Mouse (Mus musculus) kidney, embryonic 14.5 days (tissue): Measurements from ENCODE around the gene Gmcl1. TPM values are rescaled to one million over a fixed set of nuclear protein-coding genes. Genes with fewer than 3 reads are reported as not detected.

ENCODE experiments used
- ATAC-seq: fragments of 200-750 bp; cut with Nextera tagmentation; 2 replicates; pipeline ENCODE4 v1.8.0; 2017; ENCODE audit warnings: moderate number of reproducible peaks, mild to moderate bottlenecking, moderate TSS enrichment, moderate library complexity; ENCODE audit not compliant: low FRiP score, low TSS enrichment
- H3K27ac ChIP-seq: fragments of 300-500 bp; sonication (generic); 2 replicates; pipeline ENCODE4 v1.5.1; 2014; ENCODE audit warnings: low read depth, mild to moderate bottlenecking, low read length, moderate library complexity, mixed read lengths
- H3K27me3 ChIP-seq: fragments of 300-500 bp; sonication (generic); 2 replicates; pipeline ENCODE4 v1.6.1; 2014; ENCODE audit warnings: mild to moderate bottlenecking, low read length; ENCODE audit not compliant: control insufficient read depth, insufficient read depth
- H3K36me3 ChIP-seq: fragments of 300-500 bp; sonication (generic); 2 replicates; pipeline ENCODE4 v1.6.1; 2014; ENCODE audit warnings: low read length, mixed read lengths; ENCODE audit not compliant: control insufficient read depth, insufficient read depth
- H3K4me1 ChIP-seq: fragments of 300-500 bp; sonication (generic); 2 replicates; pipeline ENCODE4 v1.6.1; 2014; ENCODE audit warnings: low read length, mixed read lengths; ENCODE audit not compliant: control insufficient read depth, insufficient read depth
- H3K4me2 ChIP-seq: fragments of 300-500 bp; sonication (generic); replicated peaks from 2 replicates; pipeline ENCODE4 v1.6.1; 2014; ENCODE audit warnings: low read depth, mild to moderate bottlenecking, low read length
- H3K4me3 ChIP-seq: fragments of 300-500 bp; sonication (generic); 2 replicates; pipeline ENCODE4 v1.5.1; 2014; ENCODE audit warnings: mild to moderate bottlenecking, low read length
- H3K9ac ChIP-seq: fragments of 300-500 bp; sonication (generic); 2 replicates; pipeline ENCODE4 v1.6.1; 2014; ENCODE audit warnings: low read depth, mild to moderate bottlenecking, low read length, moderate library complexity
- H3K9me3 ChIP-seq: fragments of 300-500 bp; sonication (generic); 2 replicates; pipeline ENCODE4 v1.6.1; 2016; ENCODE audit warnings: low read length; ENCODE audit not compliant: control insufficient read depth
- WGBS: fragments of 180-500 bp; shearing (Covaris S2); extraction: QIAGEN DNeasy Blood & Tissue Kit; methylation state at CpG from one replicate; pipeline ENCODE4 v1.1.7; 2014; 5-methylcytosine and 5-hydroxymethylcytosine counted together
- polyA plus RNA-seq: library from polyadenylated mRNA; unstranded; fragments of >200 nt; fragmentation: Nextera tagmentation; extraction: Ambion mirVana; gene quantifications from 2 replicates; pipeline ENCODE4 v1.2.1, GENCODE M21; 2014

The Gmcl1 gene
- polyA plus RNA-seq, 1 experiment from 2014 or later: 38.3 TPM

- no peaks in the 10 kb centered on the region for H3K27me3 ChIP-seq
- H3K27ac ChIP-seq: no peak overlapping the region
- no peak overlapping the region for H3K4me2 ChIP-seq
- H3K4me3 ChIP-seq: no peak overlapping the region
- no peaks in the 10 kb centered on the region for H3K4me1 ChIP-seq
- WGBS: 87% methylated on average over 4 of the region's 4 CpGs
- no peak overlapping the region for H3K9ac ChIP-seq
- H3K9me3 ChIP-seq: no peaks in the 10 kb centered on the region
- no peak for ATAC-seq
- H3K36me3 ChIP-seq: no peaks in the 10 kb centered on the region
These were observed 40.6 kb upstream of the Gmcl1 start for GRCm38 (mm10) chr6:86773830-86774229.

GRCm38 (mm10) chr6:86772631-86773030 lies 39.4 kb upstream of the Gmcl1 start:
- no peak overlapping the region for H3K27ac ChIP-seq
- ATAC-seq: no peak

GRCm38 (mm10) chr6:86768938-86769337 lies 35.8 kb upstream of the Gmcl1 start:
- Histone ChIP-seq H3K27ac (no peak overlapping the region), H3K4me3 (no peak overlapping the region), H3K27me3 (no peaks in the 10 kb centered on the region), H3K9ac (no peak overlapping the region), H3K36me3 (no peaks in the 10 kb centered on the region), H3K4me1 (no peaks in the 10 kb centered on the region), H3K9me3 (no peaks in the 10 kb centered on the region), H3K4me2 (no peak overlapping the region)
- 80% methylated on average over 4 of the region's 4 CpGs for WGBS
- no peak for ATAC-seq

More at GRCm38 (mm10) chr6:86772631-86773030, 39.4 kb upstream of the Gmcl1 start:
- H3K27me3 ChIP-seq: no peaks in the 10 kb centered on the region
- 79% methylated on average over 7 of the region's 7 CpGs for WGBS
- no peak overlapping the region for H3K4me3 ChIP-seq
- H3K9me3 ChIP-seq: no peaks in the 10 kb centered on the region
- H3K4me1 ChIP-seq: no peaks in the 10 kb centered on the region
- no peak overlapping the region for H3K9ac ChIP-seq
- no peak overlapping the region for H3K4me2 ChIP-seq
- H3K36me3 ChIP-seq: no peaks in the 10 kb centered on the region

- H3K27ac ChIP-seq: no peak overlapping the region
- no peak overlapping the region for H3K9ac ChIP-seq
- H3K4me1 ChIP-seq: no peaks in the 10 kb centered on the region
- 70% methylated on average over 4 of the region's 4 CpGs for WGBS
- H3K4me3 ChIP-seq: no peak overlapping the region
- no peaks in the 10 kb centered on the region for H3K9me3 ChIP-seq
- no peak for ATAC-seq
- H3K36me3 ChIP-seq: no peaks in the 10 kb centered on the region
- H3K4me2 ChIP-seq: no peak overlapping the region
- H3K27me3 ChIP-seq: no peaks in the 10 kb centered on the region
These were observed 35.1 kb upstream of the Gmcl1 start for GRCm38 (mm10) chr6:86768186-86768776.

GRCm38 (mm10) chr6:86767465-86767864 lies 34.3 kb upstream of the Gmcl1 start:
- H3K27ac ChIP-seq: no peak overlapping the region
- H3K9ac ChIP-seq: no peak overlapping the region
- H3K4me1 ChIP-seq: no peaks in the 10 kb centered on the region
- H3K4me2 ChIP-seq: no peak overlapping the region
- no peaks in the 10 kb centered on the region for H3K27me3 ChIP-seq
- no peaks in the 10 kb centered on the region for H3K36me3 ChIP-seq
- no peak for ATAC-seq
- 70% methylated on average over 3 of the region's 3 CpGs for WGBS
- H3K4me3 ChIP-seq: no peak overlapping the region
- H3K9me3 ChIP-seq: no peaks in the 10 kb centered on the region

- Histone ChIP-seq H3K9me3 (no peaks in the 10 kb centered on the region), H3K4me1 (no peaks in the 10 kb centered on the region), H3K27ac (peak overlapping the region; percentile 65), H3K9ac (no peak overlapping the region), H3K4me2 (no peak overlapping the region), H3K36me3 (no peaks in the 10 kb centered on the region), H3K4me3 (no peak overlapping the region), H3K27me3 (no peaks in the 10 kb centered on the region)
- no peak for ATAC-seq
- 57% methylated on average over 6 of the region's 6 CpGs for WGBS
These were observed 32.5 kb upstream of the Gmcl1 start for GRCm38 (mm10) chr6:86765637-86766059.

GRCm38 (mm10) chr6:86754105-86754863 lies 21.1 kb upstream of the Gmcl1 start:
- Histone ChIP-seq H3K27ac (no peak overlapping the region), H3K4me1 (no peaks in the 10 kb centered on the region)

GRCm38 (mm10) chr6:86752843-86753485 lies 19.8 kb upstream of the Gmcl1 start:
- no peaks in the 10 kb centered on the region for H3K4me1 ChIP-seq
- 0 out of 2 replicates have a peak, but pooled peaks have one; percentile 16 for ATAC-seq
- H3K9me3 ChIP-seq: no peaks in the 10 kb centered on the region
- no peak overlapping the region for H3K4me2 ChIP-seq
- no peak overlapping the region for H3K27ac ChIP-seq
- 84% methylated on average over 5 of the region's 5 CpGs for WGBS
- no peaks in the 10 kb centered on the region for H3K27me3 ChIP-seq
- no peak overlapping the region for H3K4me3 ChIP-seq
- peaks cover 3% of the 10 kb centered on the region; the same call in 1 of the 2 replicates for H3K36me3 ChIP-seq
- H3K9ac ChIP-seq: no peak overlapping the region

More at GRCm38 (mm10) chr6:86754105-86754863, 21.1 kb upstream of the Gmcl1 start:
- Histone ChIP-seq H3K9ac (no peak overlapping the region), H3K9me3 (no peaks in the 10 kb centered on the region), H3K4me2 (no peak overlapping the region), H3K4me3 (no peak overlapping the region), H3K27me3 (no peaks in the 10 kb centered on the region), H3K36me3 (peaks cover 3% of the 10 kb centered on the region; the same call in 1 of the 2 replicates)
- 92% methylated on average over 10 of the region's 10 CpGs for WGBS
- no peak for ATAC-seq

- Histone ChIP-seq H3K9ac (no peak overlapping the region), H3K9me3 (no peaks in the 10 kb centered on the region)
- 94% methylated on average over 4 of the region's 4 CpGs for WGBS
These were observed 17.8 kb upstream of the Gmcl1 start for GRCm38 (mm10) chr6:86750961-86751360.

More at GRCm38 (mm10) chr6:86750961-86751360, 17.8 kb upstream of the Gmcl1 start:
- H3K27me3 ChIP-seq: no peaks in the 10 kb centered on the region
- no peak overlapping the region for H3K27ac ChIP-seq
- H3K4me1 ChIP-seq: no peaks in the 10 kb centered on the region
- ATAC-seq: no peak
- no peak overlapping the region for H3K4me2 ChIP-seq
- peaks cover 3% of the 10 kb centered on the region; the same call in 1 of the 2 replicates for H3K36me3 ChIP-seq
- H3K4me3 ChIP-seq: no peak overlapping the region
